Mouse (Mus musculus): ENCODE results near the gene Aoah. TPM values are rescaled to one million over a fixed set of nuclear protein-coding genes. Genes with fewer than 3 reads are reported as not detected.

Aoah gene
- polyA plus RNA-seq, 1 experiment from 2014 or later: not detected

DNA sequence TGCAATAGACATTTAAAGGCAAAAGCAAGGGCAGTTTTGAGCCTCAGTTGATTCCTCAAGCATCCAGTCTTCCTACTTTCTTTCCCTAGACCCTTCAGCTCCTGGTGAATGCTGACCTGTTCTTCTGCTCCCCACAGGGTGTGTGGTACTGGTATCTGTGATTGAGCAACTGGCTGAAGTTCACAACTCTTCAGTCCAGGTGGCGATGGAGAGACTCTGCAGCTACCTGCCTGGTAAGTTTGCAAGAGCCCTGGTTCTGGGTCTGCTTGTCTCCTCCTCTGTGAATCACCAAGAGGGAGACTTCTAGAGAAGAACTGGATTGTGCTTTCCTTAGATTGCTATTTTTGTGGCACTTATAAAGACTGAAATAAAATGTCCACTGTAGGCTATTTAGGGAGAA lies 22.5 kb downstream of the Aoah start:
- ATAC-seq (no peak), DNase-seq (ENCODE audit: low read depth, low spot score) (no peak)
- TF ChIP-seq CTCF (IDR thresholded peaks at IDR 0.05): no peak
- in situ Hi-C loops (cut with MboI; ENCODE audit: low pct_unique_long_range_greater_than_20kb): no loop called here
- H3K27me3 ChIP-seq: no peaks in the 10 kb centered on the region
- ChIA-PET CTCF (no interaction called here), POLR2A (no interaction called here)

DNA sequence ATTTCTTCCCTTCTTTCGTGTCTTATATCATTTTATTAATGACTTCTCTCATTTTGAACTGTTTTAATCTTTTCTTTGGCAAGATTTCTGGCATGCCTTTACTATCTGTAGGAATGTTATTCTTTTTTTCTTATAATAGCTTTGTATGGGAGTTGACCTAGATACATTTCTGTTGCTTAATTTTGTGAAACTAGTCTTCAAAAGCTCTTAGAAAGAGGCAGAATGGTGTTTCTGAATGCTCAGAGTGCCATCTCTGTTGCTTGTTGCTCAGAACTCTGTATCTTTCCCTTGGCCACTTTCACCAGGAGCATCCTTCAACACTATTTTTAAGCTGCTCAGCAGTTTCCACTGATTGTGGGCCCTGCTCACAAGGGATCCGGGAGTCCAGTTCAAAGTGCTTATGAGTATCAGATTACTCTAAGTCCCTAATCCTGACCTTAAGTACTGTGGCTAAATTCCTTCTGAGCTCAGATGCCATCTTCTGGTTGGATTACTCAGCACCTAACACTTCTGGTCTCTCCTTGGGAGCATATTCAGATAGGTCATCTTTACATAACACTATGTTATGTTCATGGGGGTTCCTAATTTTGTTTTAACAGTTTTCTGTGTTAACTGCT lies 26.9 kb downstream of the Aoah start:
- in situ Hi-C loops (cut with MboI; ENCODE audit: low pct_unique_long_range_greater_than_20kb): no loop called here
- DNase-seq (ENCODE audit: low read depth, low spot score) (no peak), ATAC-seq (no peak)
- TF ChIP-seq CTCF (IDR thresholded peaks at IDR 0.05): no peak
- no peaks in the 10 kb centered on the region for H3K27me3 ChIP-seq
- ChIA-PET POLR2A (no interaction called here), CTCF (no interaction called here)

GRCm38 (mm10) chr13:20828728-20829127 lies 34.8 kb downstream of the Aoah start:
- in situ Hi-C loops (cut with MboI; ENCODE audit: low pct_unique_long_range_greater_than_20kb): no loop called here
- ChIA-PET CTCF (interaction anchor here (1.4 kb wide), 1 partner anchor 15 kb away, joined by 3 read pairs; no protein-coding TSS in a partner anchor), POLR2A (no interaction called here)
- DNase-seq (ENCODE audit: low read depth, low spot score): no peak
- TF ChIP-seq CTCF (IDR thresholded peaks at IDR 0.05): no peak
- ATAC-seq: no peak
- H3K27me3 ChIP-seq: no peaks in the 10 kb centered on the region

DNA sequence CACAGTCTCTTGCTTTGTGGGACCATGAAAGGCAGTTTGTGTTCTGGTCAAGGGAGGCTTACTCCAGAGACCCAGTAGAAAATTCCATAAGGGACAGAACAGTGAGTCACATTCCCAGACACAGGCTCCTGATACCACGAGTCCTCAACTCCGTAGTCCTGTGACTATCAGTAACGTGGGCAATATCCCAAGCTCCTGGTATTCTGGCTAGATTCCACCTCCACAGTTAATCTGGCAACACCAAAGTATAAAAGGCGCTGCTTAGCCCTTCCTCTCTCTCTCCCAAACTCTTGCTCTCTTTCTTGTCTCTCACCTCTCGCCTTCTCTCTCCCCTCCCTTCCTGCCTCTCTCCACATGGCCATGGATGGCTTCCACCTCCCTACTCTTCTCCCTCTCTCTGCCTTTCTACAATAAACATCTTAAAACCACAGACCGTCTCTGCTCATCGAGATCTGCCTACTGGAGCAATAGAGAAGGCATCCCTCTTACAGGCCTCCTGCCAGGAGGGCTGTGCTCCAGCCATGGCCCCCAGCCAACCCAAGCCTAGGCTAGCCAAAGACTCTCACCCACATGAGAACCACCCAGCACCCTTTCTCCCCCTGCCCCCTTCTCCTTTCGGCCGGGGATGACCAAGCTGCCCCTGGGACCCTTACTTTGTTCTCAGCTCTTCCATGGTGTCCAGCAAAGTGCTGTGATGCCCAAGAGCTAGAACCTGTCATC lies 35.4 kb downstream of the Aoah start:
- POLR2A ChIA-PET: no interaction called here
- in situ Hi-C loops (cut with MboI; ENCODE audit: low pct_unique_long_range_greater_than_20kb): no loop called here
- no peak for DNase-seq (ENCODE audit: low read depth, low spot score)
- ATAC-seq: no peak
- H3K27me3 ChIP-seq: no peaks in the 10 kb centered on the region
- TF ChIP-seq CTCF (IDR thresholded peaks at IDR 0.05): no peak
- CTCF ChIA-PET: interaction anchor here (1.4 kb wide), 1 partner anchor 15 kb away, joined by 3 read pairs; no protein-coding TSS in a partner anchor

- in situ Hi-C loops (cut with MboI; ENCODE audit: low pct_unique_long_range_greater_than_20kb): no loop called here
- ATAC-seq (no peak), DNase-seq (ENCODE audit: low read depth, low spot score) (no peak)
- no peak for TF ChIP-seq CTCF (IDR thresholded peaks at IDR 0.05)
- ChIA-PET CTCF (no interaction called here), POLR2A (no interaction called here)
- no peaks in the 10 kb centered on the region for H3K27me3 ChIP-seq
Measured at GRCm38 (mm10) chr13:20855893-20856292, 62.0 kb downstream of the Aoah start.

- CTCF ChIA-PET: no interaction called here
- DNase-seq (ENCODE audit: low read depth, low spot score) (no peak), ATAC-seq (no peak)
- TF ChIP-seq CTCF (IDR thresholded peaks at IDR 0.05): no peak
- in situ Hi-C loops (cut with MboI; ENCODE audit: low pct_unique_long_range_greater_than_20kb): no loop called here
- no peaks in the 10 kb centered on the region for H3K27me3 ChIP-seq
- POLR2A ChIA-PET: no interaction called here
Measured at GRCm38 (mm10) chr13:20899372-20899771, 105.5 kb downstream of the Aoah start.

DNA sequence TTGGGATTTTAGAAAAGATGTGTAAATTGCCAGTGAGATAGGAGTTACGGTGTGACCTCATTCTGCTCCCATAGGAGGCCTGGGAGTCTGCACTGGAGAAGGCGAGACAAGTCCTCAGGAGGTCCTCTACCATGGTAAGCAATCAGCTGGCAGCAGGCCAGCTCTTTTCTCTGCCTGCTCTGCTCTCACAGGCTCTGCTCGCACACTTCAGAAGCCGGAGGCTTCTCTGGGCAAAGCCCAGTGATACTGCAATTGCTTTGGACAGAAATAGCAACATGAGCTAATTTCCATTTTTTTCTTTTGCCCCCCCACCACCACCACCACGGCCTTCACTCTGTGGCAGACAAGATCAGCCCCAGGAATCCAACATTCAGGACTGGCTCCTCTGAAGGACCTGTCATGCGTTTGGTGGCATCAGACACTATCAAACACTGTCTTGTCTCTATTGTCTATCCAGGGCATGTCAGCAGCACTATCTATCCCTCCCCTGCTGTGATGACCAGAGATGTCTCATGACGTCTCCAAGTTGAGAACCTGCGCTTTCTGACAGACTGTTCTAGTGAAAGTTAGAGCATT lies 106.6 kb downstream of the Aoah start:
- TF ChIP-seq CTCF (IDR thresholded peaks at IDR 0.05): no peak
- no peaks in the 10 kb centered on the region for H3K27me3 ChIP-seq
- ChIA-PET CTCF (no interaction called here), POLR2A (no interaction called here)
- no peak for ATAC-seq
- in situ Hi-C loops (cut with MboI; ENCODE audit: low pct_unique_long_range_greater_than_20kb): no loop called here
- no peak for DNase-seq (ENCODE audit: low read depth, low spot score)

- ChIA-PET POLR2A (no interaction called here), CTCF (no interaction called here)
- no peaks in the 10 kb centered on the region for H3K27me3 ChIP-seq
- TF ChIP-seq CTCF (IDR thresholded peaks at IDR 0.05): no peak
- DNase-seq (ENCODE audit: low read depth, low spot score) (no peak), ATAC-seq (no peak)
- in situ Hi-C loops (cut with MboI; ENCODE audit: low pct_unique_long_range_greater_than_20kb): no loop called here
Measured at GRCm38 (mm10) chr13:20900972-20901457, 107.1 kb downstream of the Aoah start.

DNA sequence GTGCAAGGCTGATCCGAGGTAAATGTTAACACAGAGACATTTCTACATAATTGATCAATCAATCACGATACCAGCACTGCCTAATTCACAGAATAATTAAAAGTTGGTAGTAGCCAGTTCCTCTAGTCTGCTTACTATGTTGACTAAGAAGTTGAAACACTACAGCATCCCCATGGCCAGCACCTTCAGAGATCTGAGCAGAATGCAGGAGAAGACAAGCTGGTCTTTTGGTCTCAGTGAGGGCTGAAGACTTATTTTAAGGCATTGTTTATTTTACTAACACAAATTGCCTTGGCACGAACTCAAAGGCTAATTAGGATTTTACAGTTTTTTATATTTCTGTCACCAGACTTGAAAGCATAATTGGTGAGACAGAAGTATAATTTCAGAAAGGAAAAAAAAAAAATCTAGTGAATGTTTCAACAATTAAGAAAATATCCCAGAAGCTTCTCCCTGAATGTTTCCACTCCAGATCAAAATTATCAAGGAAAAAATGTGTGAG lies 107.8 kb downstream of the Aoah start:
- ChIA-PET CTCF (no interaction called here), POLR2A (no interaction called here)
- no peak for DNase-seq (ENCODE audit: low read depth, low spot score)
- in situ Hi-C loops (cut with MboI; ENCODE audit: low pct_unique_long_range_greater_than_20kb): no loop called here
- no peaks in the 10 kb centered on the region for H3K27me3 ChIP-seq
- TF ChIP-seq CTCF (IDR thresholded peaks at IDR 0.05): no peak
- no peak for ATAC-seq

GRCm38 (mm10) chr13:20904118-20904517 lies 110.2 kb downstream of the Aoah start:
- no peak for ATAC-seq
- no peak for TF ChIP-seq CTCF (IDR thresholded peaks at IDR 0.05)
- ChIA-PET POLR2A (no interaction called here), CTCF (no interaction called here)
- no peak for DNase-seq (ENCODE audit: low read depth, low spot score)
- in situ Hi-C loops (cut with MboI; ENCODE audit: low pct_unique_long_range_greater_than_20kb): no loop called here
- no peaks in the 10 kb centered on the region for H3K27me3 ChIP-seq

DNA sequence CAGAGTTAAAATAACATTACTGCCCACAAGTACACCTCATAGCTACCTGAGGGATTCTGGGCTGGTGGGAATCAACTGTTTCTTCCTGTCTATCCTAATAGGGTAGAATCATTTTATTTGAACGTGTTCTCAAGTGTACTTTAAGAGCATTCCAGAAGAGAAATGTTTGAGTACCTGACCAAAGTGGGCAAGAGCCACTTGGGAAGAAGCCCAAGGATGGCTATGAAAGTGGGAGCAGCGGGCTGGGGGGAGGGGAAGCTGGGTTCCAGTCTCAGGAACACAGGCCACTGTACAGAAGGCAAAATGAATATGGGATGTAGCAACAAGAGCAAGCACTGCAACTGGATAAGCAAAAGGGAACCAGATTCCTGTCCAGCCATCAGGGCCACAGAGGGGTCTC lies 111.3 kb downstream of the Aoah start:
- DNase-seq (ENCODE audit: low read depth, low spot score): no peak
- POLR2A ChIA-PET: no interaction called here
- in situ Hi-C loops (cut with MboI; ENCODE audit: low pct_unique_long_range_greater_than_20kb): no loop called here
- no peak for TF ChIP-seq CTCF (IDR thresholded peaks at IDR 0.05)
- no peaks in the 10 kb centered on the region for H3K27me3 ChIP-seq
- CTCF ChIA-PET: no interaction called here
- ATAC-seq: no peak
